Mouse (Mus musculus): ENCODE data around the gene Fam92b. TPM values are rescaled to one million over a fixed set of nuclear protein-coding genes. Genes with fewer than 3 reads are reported as not detected.

Gene Fam92b
- polyA plus RNA-seq, 1 experiment from 2014 or later: not detected

GRCm38 (mm10) chr8:120189440-120189839, 12.2 kb upstream of the Fam92b start:
- H3K27ac ChIP-seq (ENCODE audit: poor library complexity, severe bottlenecking): no peak overlapping the region
- 0 out of 2 replicates have a peak overlapping the region, but pooled peaks have one; percentile 1 for H3K9ac ChIP-seq
- no peak overlapping the region for H3K4me3 ChIP-seq
- no peaks in the 10 kb centered on the region for H3K36me3 ChIP-seq
- ATAC-seq (ENCODE audit: insufficient number of reproducible peaks, low FRiP score): no peak
- H3K9me3 ChIP-seq (replicated peaks): 0 out of 2 replicates have a peak, but pooled peaks cover 5% of the 10 kb centered on the region
- H3K4me2 ChIP-seq: no peak overlapping the region
- H3K4me1 ChIP-seq (replicated peaks): peaks cover 39% of the 10 kb centered on the region
- WGBS: 73% methylated on average over 6 of the region's 6 CpGs
- H3K27me3 ChIP-seq (replicated peaks): 0 out of 2 replicates have a peak, but pooled peaks cover under 1% of the 10 kb centered on the region

GRCm38 (mm10) chr8:120188510-120188909, 11.2 kb upstream of the Fam92b start:
- Histone ChIP-seq H3K36me3 (no peaks in the 10 kb centered on the region), H3K27ac (ENCODE audit: poor library complexity, severe bottlenecking) (no peak overlapping the region), H3K4me2 (no peak overlapping the region), H3K27me3 (replicated peaks) (0 out of 2 replicates have a peak, but pooled peaks cover 7% of the 10 kb centered on the region), H3K4me1 (replicated peaks) (peaks cover 44% of the 10 kb centered on the region), H3K9ac (no peak overlapping the region), H3K9me3 (replicated peaks) (0 out of 2 replicates have a peak, but pooled peaks cover 5% of the 10 kb centered on the region), H3K4me3 (no peak overlapping the region)
- ATAC-seq (ENCODE audit: insufficient number of reproducible peaks, low FRiP score): no peak
- WGBS: 78% methylated on average over 6 of the region's 6 CpGs

GRCm38 (mm10) chr8:120186454-120186853, 9.2 kb upstream of the Fam92b start:
- Histone ChIP-seq H3K27me3 (replicated peaks) (0 out of 2 replicates have a peak, but pooled peaks cover 7% of the 10 kb centered on the region), H3K27ac (ENCODE audit: poor library complexity, severe bottlenecking) (no peak overlapping the region), H3K4me2 (no peak overlapping the region), H3K9me3 (replicated peaks) (no peaks in the 10 kb centered on the region), H3K36me3 (no peaks in the 10 kb centered on the region), H3K4me1 (replicated peaks) (peaks cover 42% of the 10 kb centered on the region), H3K9ac (no peak overlapping the region), H3K4me3 (no peak overlapping the region)
- WGBS: 56% methylated on average over 8 of the region's 8 CpGs
- ATAC-seq (ENCODE audit: insufficient number of reproducible peaks, low FRiP score): no peak

GRCm38 (mm10) chr8:120184850-120185792, 7.9 kb upstream of the Fam92b start:
- Histone ChIP-seq H3K4me3 (no peak overlapping the region), H3K27me3 (replicated peaks) (0 out of 2 replicates have a peak, but pooled peaks cover 7% of the 10 kb centered on the region), H3K27ac (ENCODE audit: poor library complexity, severe bottlenecking) (peak overlapping the region; percentile 17; the same call in 1 of the 2 replicates), H3K36me3 (no peaks in the 10 kb centered on the region), H3K4me2 (peak overlapping the region; percentile 7; the same call in 1 of the 2 replicates), H3K9ac (peak overlapping the region; percentile 16; the same call in 1 of the 2 replicates), H3K9me3 (replicated peaks) (no peaks in the 10 kb centered on the region), H3K4me1 (replicated peaks) (peaks cover 31% of the 10 kb centered on the region)
- 34% methylated on average over 17 of the region's 17 CpGs for WGBS
- peak; percentile 22; the same call in 1 of the 2 replicates for ATAC-seq (ENCODE audit: insufficient number of reproducible peaks, low FRiP score)

- Histone ChIP-seq H3K27me3 (replicated peaks) (0 out of 2 replicates have a peak, but pooled peaks cover 7% of the 10 kb centered on the region), H3K4me3 (no peak overlapping the region), H3K27ac (ENCODE audit: poor library complexity, severe bottlenecking) (no peak overlapping the region), H3K9ac (0 out of 2 replicates have a peak overlapping the region, but pooled peaks have one; percentile 16), H3K4me2 (peak overlapping the region; percentile 11; the same call in 1 of the 2 replicates), H3K9me3 (replicated peaks) (no peaks in the 10 kb centered on the region), H3K4me1 (replicated peaks) (peaks cover 33% of the 10 kb centered on the region), H3K36me3 (no peaks in the 10 kb centered on the region)
- no peak for ATAC-seq (ENCODE audit: insufficient number of reproducible peaks, low FRiP score)
- 18% methylated on average over 9 of the region's 9 CpGs for WGBS
These were observed 7.1 kb upstream of the Fam92b start for GRCm38 (mm10) chr8:120184366-120184765.

GRCm38 (mm10) chr8:120181861-120182414, 4.7 kb upstream of the Fam92b start:
- no peak for ATAC-seq (ENCODE audit: insufficient number of reproducible peaks, low FRiP score)
- Histone ChIP-seq H3K27me3 (replicated peaks) (peaks cover 10% of the 10 kb centered on the region), H3K4me3 (no peak overlapping the region), H3K9me3 (replicated peaks) (no peaks in the 10 kb centered on the region), H3K27ac (ENCODE audit: poor library complexity, severe bottlenecking) (no peak overlapping the region), H3K4me1 (replicated peaks) (peaks cover 49% of the 10 kb centered on the region), H3K4me2 (no peak overlapping the region), H3K36me3 (no peaks in the 10 kb centered on the region), H3K9ac (no peak overlapping the region)
- WGBS: 55% methylated on average over 4 of the region's 4 CpGs

GRCm38 (mm10) chr8:120181274-120181673, 4.0 kb upstream of the Fam92b start:
- peaks cover 48% of the 10 kb centered on the region for H3K4me1 ChIP-seq (replicated peaks)
- no peak overlapping the region for H3K27ac ChIP-seq (ENCODE audit: poor library complexity, severe bottlenecking)
- no peaks in the 10 kb centered on the region for H3K36me3 ChIP-seq
- no peak overlapping the region for H3K9ac ChIP-seq
- 81% methylated on average over 5 of the region's 5 CpGs for whole genome bisulfite sequencing
- no peak overlapping the region for H3K4me3 ChIP-seq
- H3K9me3 ChIP-seq (replicated peaks): no peaks in the 10 kb centered on the region
- H3K27me3 ChIP-seq (replicated peaks): peaks cover 17% of the 10 kb centered on the region
- ATAC-seq (ENCODE audit: insufficient number of reproducible peaks, low FRiP score): no peak
- H3K4me2 ChIP-seq: no peak overlapping the region

- Histone ChIP-seq H3K4me1 (replicated peaks) (peaks cover 43% of the 10 kb centered on the region), H3K4me3 (no peak overlapping the region), H3K9me3 (replicated peaks) (no peaks in the 10 kb centered on the region), H3K27me3 (replicated peaks) (peaks cover 24% of the 10 kb centered on the region), H3K4me2 (no peak overlapping the region), H3K27ac (ENCODE audit: poor library complexity, severe bottlenecking) (no peak overlapping the region), H3K36me3 (no peaks in the 10 kb centered on the region), H3K9ac (no peak overlapping the region)
- WGBS: 57% methylated on average over 7 of the region's 7 CpGs
- no peak for ATAC-seq (ENCODE audit: insufficient number of reproducible peaks, low FRiP score)
These were observed 3.2 kb upstream of the Fam92b start for GRCm38 (mm10) chr8:120180445-120180970.

- Histone ChIP-seq H3K9me3 (replicated peaks) (no peaks in the 10 kb centered on the region), H3K4me2 (peak overlapping the region; percentile 63), H3K4me1 (replicated peaks) (peaks cover 28% of the 10 kb centered on the region), H3K27me3 (replicated peaks) (peaks cover 34% of the 10 kb centered on the region), H3K9ac (no peak overlapping the region), H3K4me3 (peak overlapping the region; percentile 23), H3K27ac (ENCODE audit: poor library complexity, severe bottlenecking) (no peak overlapping the region), H3K36me3 (no peaks in the 10 kb centered on the region)
- under 1% methylated on average over 10 of the region's 10 CpGs for WGBS
- ATAC-seq (ENCODE audit: insufficient number of reproducible peaks, low FRiP score): peak; percentile 55
These were observed 1.8 kb upstream of the Fam92b start for GRCm38 (mm10) chr8:120179027-120179431.

- Histone ChIP-seq H3K36me3 (no peaks in the 10 kb centered on the region), H3K27ac (ENCODE audit: poor library complexity, severe bottlenecking) (no peak overlapping the region), H3K27me3 (replicated peaks) (peaks cover 37% of the 10 kb centered on the region), H3K4me3 (no peak overlapping the region), H3K9me3 (replicated peaks) (no peaks in the 10 kb centered on the region), H3K4me2 (peak overlapping the region; percentile 57), H3K4me1 (replicated peaks) (peaks cover 27% of the 10 kb centered on the region), H3K9ac (0 out of 2 replicates have a peak overlapping the region, but pooled peaks have one; percentile 11)
- WGBS: 13% methylated on average over 10 of the region's 10 CpGs
- no peak for ATAC-seq (ENCODE audit: insufficient number of reproducible peaks, low FRiP score)
These were observed 853 bp upstream of the Fam92b start for GRCm38 (mm10) chr8:120178124-120178514.

GRCm38 (mm10) chr8:120176605-120177004, 661 bp downstream of the Fam92b start:
- no peak for ATAC-seq (ENCODE audit: insufficient number of reproducible peaks, low FRiP score)
- Histone ChIP-seq H3K4me2 (0 out of 2 replicates have a peak overlapping the region, but pooled peaks have one; percentile 57), H3K27me3 (replicated peaks) (peaks cover 47% of the 10 kb centered on the region), H3K9me3 (replicated peaks) (no peaks in the 10 kb centered on the region), H3K4me3 (no peak overlapping the region), H3K4me1 (replicated peaks) (peaks cover 27% of the 10 kb centered on the region), H3K36me3 (no peaks in the 10 kb centered on the region), H3K9ac (no peak overlapping the region), H3K27ac (ENCODE audit: poor library complexity, severe bottlenecking) (no peak overlapping the region)
- WGBS: 33% methylated on average over 4 of the region's 4 CpGs
